Mouse (Mus musculus): Measurements from ENCODE around the gene Pck1.

- TF ChIP-seq POLR2A (IDR thresholded peaks at IDR 0.05; ENCODE audit: borderline replicate concordance, control insufficient read depth, low read depth, low read length) (no peak), CTCF (IDR thresholded peaks at IDR 0.05; ENCODE audit: control insufficient read depth, insufficient read depth, low read length) (no peak)
Measured at GRCm38 (mm10) chr2:173174569-173174968, 21.7 kb downstream of the Pck1 start.

All from bone marrow, adult 2 months (tissue).